Mouse (Mus musculus) midbrain, embryonic 14.5 days (tissue): ENCODE data around the gene Atp4a. TPM values are rescaled to one million over a fixed set of nuclear protein-coding genes. Genes with fewer than 3 reads are reported as not detected.

Source experiments
- ATAC-seq: fragments of 200-750 bp; cut with Nextera tagmentation; 2 replicates; pipeline ENCODE4 v1.8.0; 2017; ENCODE audit warnings: moderate number of reproducible peaks, moderate library complexity; ENCODE audit not compliant: low FRiP score, low TSS enrichment
- DNase-seq: peaks from one replicate; pipeline ENCODE4 v3.0.0-alpha.2; 2015
- H3K27ac ChIP-seq: fragments of 300-500 bp; sonication (generic); replicated peaks from 2 replicates; pipeline ENCODE4 v1.5.1; 2014; ENCODE audit warnings: mild to moderate bottlenecking, low read depth, low read length, moderate library complexity
- H3K27me3 ChIP-seq: fragments of 300-500 bp; sonication (generic); 2 replicates; pipeline ENCODE4 v1.6.1; 2014; ENCODE audit warnings: low read length, control low read depth, mixed read lengths; ENCODE audit not compliant: control insufficient read depth, insufficient read depth
- H3K36me3 ChIP-seq: fragments of 300-500 bp; sonication (generic); 2 replicates; pipeline ENCODE4 v1.6.1; 2014; ENCODE audit warnings: low read length, control low read depth; ENCODE audit not compliant: control insufficient read depth, insufficient read depth
- H3K4me1 ChIP-seq: fragments of 300-500 bp; sonication (generic); 2 replicates; pipeline ENCODE4 v1.6.1; 2014; ENCODE audit warnings: mild to moderate bottlenecking, antibody characterized with exemption, low read length, control low read depth; ENCODE audit not compliant: control insufficient read depth, insufficient read depth
- H3K4me2 ChIP-seq: fragments of 300-500 bp; sonication (generic); 2 replicates; pipeline ENCODE4 v1.6.1; 2014; ENCODE audit warnings: mild to moderate bottlenecking, low read length, moderate library complexity
- H3K4me3 ChIP-seq: fragments of 300-500 bp; sonication (generic); replicated peaks from 2 replicates; pipeline ENCODE4 v1.5.1; 2014; ENCODE audit warnings: low read depth, low read length
- H3K9ac ChIP-seq: fragments of 300-500 bp; sonication (generic); replicated peaks from 2 replicates; pipeline ENCODE4 v1.6.1; 2014; ENCODE audit warnings: mild to moderate bottlenecking, low read length, moderate library complexity
- H3K9me3 ChIP-seq: fragments of 300-500 bp; sonication (generic); 2 replicates; pipeline ENCODE4 v1.6.1; 2016; ENCODE audit warnings: low read length, control low read depth, mixed read lengths; ENCODE audit not compliant: control insufficient read depth
- WGBS: fragments of 180-500 bp; shearing (Covaris S2); extraction: QIAGEN DNeasy Blood & Tissue Kit; methylation state at CpG from one replicate; pipeline ENCODE4 v1.1.7; 2014; 5-methylcytosine and 5-hydroxymethylcytosine counted together
- polyA plus RNA-seq: library from polyadenylated mRNA; unstranded; fragments of >200 nt; fragmentation: Nextera tagmentation; extraction: Ambion mirVana; gene quantifications from 2 replicates; pipeline ENCODE4 v1.2.1, GENCODE M21; 2014

Gene Atp4a
- polyA plus RNA-seq, 1 experiment from 2014 or later: 0.53 TPM

GRCm38 (mm10) chr7:30763456-30763855 is 51.4 kb downstream of the Atp4a start, which contains the start of gene Dmkn:
TSS of gene Dmkn (plus strand) at chr7:30763756.
- Histone ChIP-seq H3K9me3 (no peaks in the 10 kb centered on the region), H3K27me3 (no peaks in the 10 kb centered on the region), H3K4me3 (no peak within 1 kb of the TSS), H3K4me2 (no peak within 1 kb of the TSS), H3K36me3 (no peaks in the 10 kb centered on the region), H3K4me1 (no peaks in the 10 kb centered on the region), H3K9ac (no peak within 1 kb of the TSS), H3K27ac (no peak within 1 kb of the TSS)
- WGBS: 50% methylated on average over 5 of the region's 5 CpGs
- ATAC-seq (no peak), DNase-seq (no peak)

GRCm38 (mm10) chr7:30765173-30765572 is 53.2 kb downstream of the Atp4a start:
- H3K27me3 ChIP-seq: no peaks in the 10 kb centered on the region
- no peak overlapping the region for H3K4me3 ChIP-seq
- ATAC-seq (no peak), DNase-seq (peak; percentile 19)
- 35% methylated on average over 11 of the region's 11 CpGs for WGBS
- no peak overlapping the region for H3K27ac ChIP-seq
- no peaks in the 10 kb centered on the region for H3K9me3 ChIP-seq
- H3K9ac ChIP-seq: no peak overlapping the region
- H3K4me1 ChIP-seq: no peaks in the 10 kb centered on the region
- H3K36me3 ChIP-seq: no peaks in the 10 kb centered on the region
- H3K4me2 ChIP-seq: no peak overlapping the region

GRCm38 (mm10) chr7:30766408-30766807 is 54.4 kb downstream of the Atp4a start:
- no peaks in the 10 kb centered on the region for H3K4me1 ChIP-seq
- no peak overlapping the region for H3K9ac ChIP-seq
- no peaks in the 10 kb centered on the region for H3K27me3 ChIP-seq
- no peaks in the 10 kb centered on the region for H3K9me3 ChIP-seq
- no peaks in the 10 kb centered on the region for H3K36me3 ChIP-seq
- H3K27ac ChIP-seq: no peak overlapping the region
- H3K4me2 ChIP-seq: no peak overlapping the region
- no peak for ATAC-seq
- 89% methylated on average over 4 of the region's 4 CpGs for WGBS
- DNase-seq: no peak
- no peak overlapping the region for H3K4me3 ChIP-seq

- Histone ChIP-seq H3K4me3 (no peak overlapping the region), H3K9me3 (no peaks in the 10 kb centered on the region), H3K27ac (no peak overlapping the region), H3K4me1 (no peaks in the 10 kb centered on the region), H3K27me3 (no peaks in the 10 kb centered on the region), H3K4me2 (no peak overlapping the region), H3K36me3 (no peaks in the 10 kb centered on the region), H3K9ac (no peak overlapping the region)
- 37% methylated on average over 9 of the region's 9 CpGs for WGBS
- DNase-seq: no peak
- ATAC-seq: no peak
Measured at GRCm38 (mm10) chr7:30769236-30769635, 57.2 kb downstream of the Atp4a start.

Other genes starting within 250 kb of the Atp4a start
- gene Prodh2, start 218.6 kb upstream of the Atp4a start, polyA plus RNA-seq: not detected in 2 replicates
- 101 and 129 TPM in 2 replicates for gene Arhgap33, start 177.1 kb upstream of the Atp4a start, polyA plus RNA-seq
- gene Hspb6, start 160.0 kb upstream of the Atp4a start, polyA plus RNA-seq: 6.3 and 7.4 TPM in 2 replicates
- 7.4 and 10.9 TPM in 2 replicates for gene Proser3, start 159.9 kb upstream of the Atp4a start, polyA plus RNA-seq
- gene Lin37, start 152.4 kb upstream of the Atp4a start, polyA plus RNA-seq: 49.9 and 59.1 TPM in 2 replicates
- 103 and 104 TPM in 2 replicates for gene U2af1l4, start 148.9 kb upstream of the Atp4a start, polyA plus RNA-seq
- 8.2 and 11.8 TPM in 2 replicates for gene Gm49396, start 148.9 kb upstream of the Atp4a start, polyA plus RNA-seq
- gene Psenen, start 148.6 kb upstream of the Atp4a start, polyA plus RNA-seq: 99.1 and 135 TPM in 2 replicates
- 2.8 and 5.8 TPM in 2 replicates for gene Igflr1, start 146.8 kb upstream of the Atp4a start, polyA plus RNA-seq
- 13.1 and 15.4 TPM in 2 replicates for gene Kmt2b, start 123.5 kb upstream of the Atp4a start, polyA plus RNA-seq
- 0.34 and 0.47 TPM in 2 replicates for gene Zbtb32, start 113.3 kb upstream of the Atp4a start, polyA plus RNA-seq
- 0.15 and 0.20 TPM in 2 replicates for gene Upk1a, start 99.4 kb upstream of the Atp4a start, polyA plus RNA-seq
- gene Cox6b1, start 86.1 kb upstream of the Atp4a start, polyA plus RNA-seq: 999 and 1,303 TPM in 2 replicates
- gene Etv2, start 76.4 kb upstream of the Atp4a start, polyA plus RNA-seq: not detected in 2 replicates
- gene Rbm42, start 61.9 kb upstream of the Atp4a start, polyA plus RNA-seq: 126 and 144 TPM in 2 replicates
- gene Haus5, start 47.2 kb upstream of the Atp4a start, polyA plus RNA-seq: 21.6 and 22.8 TPM in 2 replicates
- not detected in 2 replicates for gene Pmis2, start 40.6 kb upstream of the Atp4a start, polyA plus RNA-seq
- not detected in 2 replicates for gene 2200002J24Rik, start 13.3 kb upstream of the Atp4a start, polyA plus RNA-seq
- 238 and 290 TPM in 2 replicates for gene Tmem147, start 17.3 kb downstream of the Atp4a start, polyA plus RNA-seq
- gene Gapdhs, start 31.5 kb downstream of the Atp4a start, polyA plus RNA-seq: 0.83 and 1.2 TPM in 2 replicates
- gene Sbsn, start 39.3 kb downstream of the Atp4a start, polyA plus RNA-seq: 0.82 and 3.8 TPM in 2 replicates
- gene Dmkn, start 51.5 kb downstream of the Atp4a start, polyA plus RNA-seq: 0.78 and 0.87 TPM in 2 replicates
- gene Krtdap, start 75.7 kb downstream of the Atp4a start, polyA plus RNA-seq: not detected in 2 replicates
- 0.11 TPM in 1 of 2 replicates, not detected in the other for gene Ffar2, start 111.6 kb downstream of the Atp4a start, polyA plus RNA-seq
- not detected in 2 replicates for gene Ffar3, start 144.0 kb downstream of the Atp4a start, polyA plus RNA-seq
- gene Ffar1, start 149.4 kb downstream of the Atp4a start, polyA plus RNA-seq: not detected in 2 replicates
- not detected in 2 replicates for gene Cd22, start 168.1 kb downstream of the Atp4a start, polyA plus RNA-seq
- gene Mag, start 202.7 kb downstream of the Atp4a start, polyA plus RNA-seq: 1.8 and 2.8 TPM in 2 replicates
- not detected in 2 replicates for gene Hamp2, start 212.5 kb downstream of the Atp4a start, polyA plus RNA-seq
- gene Hamp, start 231.8 kb downstream of the Atp4a start, polyA plus RNA-seq: not detected in 2 replicates
- gene Usf2, start 244.6 kb downstream of the Atp4a start, polyA plus RNA-seq: 26.2 and 30.4 TPM in 2 replicates